Mouse (Mus musculus): Measurements from ENCODE around the gene 4921536K21Rik.

DNA sequence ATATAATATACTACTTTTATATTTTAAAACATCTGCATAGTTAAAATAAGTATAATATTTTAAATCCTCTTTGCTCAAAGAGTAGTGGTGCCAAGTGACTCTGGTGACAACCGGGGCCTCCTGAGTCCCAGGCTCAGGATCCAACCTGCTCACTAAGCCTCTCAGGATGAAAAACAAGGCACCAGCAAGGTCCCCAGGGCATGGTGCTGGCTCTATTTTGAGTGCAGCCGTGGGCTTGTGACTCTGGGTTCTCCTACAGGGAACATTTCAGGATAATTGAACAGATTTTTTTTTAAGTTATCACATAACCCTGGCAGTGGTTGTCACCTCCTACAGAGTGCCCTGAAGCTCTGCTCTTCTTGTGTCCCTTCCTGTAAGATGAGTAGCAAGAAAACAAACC is 48.5 kb downstream of the 4921536K21Rik start:
- TF ChIP-seq CTCF (IDR thresholded peaks at IDR 0.05; ENCODE audit: extremely low read depth, insufficient read depth, low read length) = no peak
- TF ChIP-seq POLR2A (IDR thresholded peaks at IDR 0.05; ENCODE audit: extremely low read depth, insufficient read depth, low read length) = no peak

All from cortical plate, adult 2 months (tissue).